Comparison of ENCODE assay signal across 9 mouse cellular contexts in the genomic region with DNA sequence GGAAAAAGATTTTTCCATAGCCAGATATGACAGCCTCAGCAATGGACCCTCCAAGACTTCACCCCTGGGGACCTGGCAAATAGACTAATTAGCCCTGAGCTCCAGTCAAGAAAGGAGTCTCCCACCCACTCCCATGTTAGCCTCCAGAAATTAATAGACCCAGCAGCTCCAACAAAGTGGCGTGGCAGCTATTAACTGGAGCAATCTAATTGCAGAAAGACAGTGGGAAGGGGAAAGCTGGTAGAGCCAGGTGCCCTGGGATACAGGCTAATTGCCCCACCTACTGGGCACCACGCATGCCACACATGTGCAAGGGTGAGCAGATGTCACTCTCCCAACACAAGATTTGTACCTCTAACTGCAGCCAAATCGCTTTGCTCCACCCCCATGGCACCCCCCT.
DNase-seq lines count a peak whose midpoint lies in the region; TF ChIP-seq lines count a peak whose summit lies in the region.
"Had no signal": no experiment of that assay in that cellular context is flagged by ENCODE, and none has a peak within 500 bp of the region (broad histone marks: within the 10 kb centered on the region; RNA-seq: fewer than 3 reads in every experiment).

No protein-coding gene starts in this region.

- H3K4me3 ChIP-seq in layer of hippocampus, adult 2 months: no peak overlapping the region

- TF ChIP-seq CTCF in layer of hippocampus, adult 2 months (conservative IDR thresholded peaks at IDR 0.05): peak; percentile 44

- no peak overlapping the region for H3K27ac ChIP-seq in layer of hippocampus, adult 2 months

- DNase-seq in adrenal gland, postnatal 10 days: peak; percentile 8
- no peak for DNase-seq in adrenal gland, adult 8-10 months
- DNase-seq in layer of hippocampus, adult 2 months (ENCODE audit: low spot score in 2 of 2): no peak
- no peak for DNase-seq in layer of hippocampus, postnatal 36 days
- DNase-seq in thymus, postnatal 14 days: peak; percentile 13
- no peak for DNase-seq in thymus, postnatal 36 days
- no peak for DNase-seq in ovary, postnatal 36 days (ENCODE audit: low spot score)
- no peak for DNase-seq in spleen, adult 12 weeks (ENCODE audit: low spot score)
- DNase-seq: heart, adult 18-20 months had no signal

Comparison
In these comparisons a context has a peak if more than half of its experiments do, and no peak if none do; other contexts are left out.
1. DNase-seq: peak in adrenal gland, postnatal 10 days (single experiment) and thymus, postnatal 14 days (single experiment); none in adrenal gland, adult 8-10 months (single experiment), layer of hippocampus, adult 2 months (0 of 2), layer of hippocampus, postnatal 36 days (0 of 2), thymus, postnatal 36 days (0 of 2), ovary, postnatal 36 days (single experiment) and spleen, adult 12 weeks (single experiment).